Mouse (Mus musculus): ENCODE data around the gene Fis1. TPM values are rescaled to one million over a fixed set of nuclear protein-coding genes. Genes with fewer than 3 reads are reported as not detected.

The Fis1 gene
- polyA plus RNA-seq, 1 experiment from 2014 or later: 348 TPM

- H3K27me3 ChIP-seq (ENCODE audit: control insufficient read depth, insufficient read depth, low read length): no peaks in the 10 kb centered on the region
- peak overlapping the region; percentile 79 for H3K4me2 ChIP-seq (replicated peaks; ENCODE audit: low read depth, low read length)
- DNase-seq (ENCODE audit: low spot score): no peak
- H3K27ac ChIP-seq (ENCODE audit: low read depth, low read length): peak overlapping the region; percentile 74
- H3K4me1 ChIP-seq (replicated peaks; ENCODE audit: control insufficient read depth, insufficient read depth, low read length): peaks cover 7% of the 10 kb centered on the region
- 22% methylated on average over 5 of the region's 5 CpGs for WGBS
- H3K36me3 ChIP-seq (ENCODE audit: control insufficient read depth, insufficient read depth, low read length): peaks cover 5% of the 10 kb centered on the region; the same call in 1 of the 2 replicates
- H3K9me3 ChIP-seq (ENCODE audit: control insufficient read depth, low read length): no peaks in the 10 kb centered on the region
- ATAC-seq (ENCODE audit: low FRiP score): peak; percentile 58
- peak overlapping the region; percentile 73 for H3K4me3 ChIP-seq (ENCODE audit: low read depth, low read length)
- H3K9ac ChIP-seq (ENCODE audit: low read depth, low read length): peak overlapping the region; percentile 90
These were observed 8.4 kb downstream of the Fis1 start for GRCm38 (mm10) chr5:136961334-136961982.

GRCm38 (mm10) chr5:136961983-136962461 is 8.9 kb downstream of the Fis1 start:
- peak overlapping the region; percentile 73 for H3K4me3 ChIP-seq (ENCODE audit: low read depth, low read length)
- peaks cover 7% of the 10 kb centered on the region for H3K4me1 ChIP-seq (replicated peaks; ENCODE audit: control insufficient read depth, insufficient read depth, low read length)
- H3K4me2 ChIP-seq (replicated peaks; ENCODE audit: low read depth, low read length): peak overlapping the region; percentile 79
- H3K27ac ChIP-seq (ENCODE audit: low read depth, low read length): peak overlapping the region; percentile 74
- H3K9me3 ChIP-seq (ENCODE audit: control insufficient read depth, low read length): no peaks in the 10 kb centered on the region
- 0% methylated on average over 19 of the region's 20 CpGs for WGBS
- H3K27me3 ChIP-seq (ENCODE audit: control insufficient read depth, insufficient read depth, low read length): no peaks in the 10 kb centered on the region
- peaks cover 5% of the 10 kb centered on the region; the same call in 1 of the 2 replicates for H3K36me3 ChIP-seq (ENCODE audit: control insufficient read depth, insufficient read depth, low read length)
- peak; percentile 92 for DNase-seq (ENCODE audit: low spot score)
- H3K9ac ChIP-seq (ENCODE audit: low read depth, low read length): peak overlapping the region; percentile 90
- peak; percentile 94 for ATAC-seq (ENCODE audit: low FRiP score)

GRCm38 (mm10) chr5:136962501-136962900 is 9.4 kb downstream of the Fis1 start:
- ATAC-seq (ENCODE audit: low FRiP score) (peak; percentile 78), DNase-seq (ENCODE audit: low spot score) (peak; percentile 91)
- peaks cover 7% of the 10 kb centered on the region for H3K4me1 ChIP-seq (replicated peaks; ENCODE audit: control insufficient read depth, insufficient read depth, low read length)
- no peaks in the 10 kb centered on the region for H3K9me3 ChIP-seq (ENCODE audit: control insufficient read depth, low read length)
- peak overlapping the region; percentile 74 for H3K27ac ChIP-seq (ENCODE audit: low read depth, low read length)
- peak overlapping the region; percentile 73 for H3K4me3 ChIP-seq (ENCODE audit: low read depth, low read length)
- H3K9ac ChIP-seq (ENCODE audit: low read depth, low read length): peak overlapping the region; percentile 90
- no peaks in the 10 kb centered on the region for H3K27me3 ChIP-seq (ENCODE audit: control insufficient read depth, insufficient read depth, low read length)
- peak overlapping the region; percentile 79 for H3K4me2 ChIP-seq (replicated peaks; ENCODE audit: low read depth, low read length)
- peaks cover 5% of the 10 kb centered on the region; the same call in 1 of the 2 replicates for H3K36me3 ChIP-seq (ENCODE audit: control insufficient read depth, insufficient read depth, low read length)
- WGBS: under 1% methylated on average over 10 of the region's 10 CpGs

- DNase-seq (ENCODE audit: low spot score) (no peak), ATAC-seq (ENCODE audit: low FRiP score) (no peak)
- Histone ChIP-seq H3K27me3 (ENCODE audit: control insufficient read depth, insufficient read depth, low read length) (no peaks in the 10 kb centered on the region), H3K9ac (ENCODE audit: low read depth, low read length) (peak overlapping the region; percentile 90), H3K9me3 (ENCODE audit: control insufficient read depth, low read length) (no peaks in the 10 kb centered on the region), H3K27ac (ENCODE audit: low read depth, low read length) (no peak overlapping the region), H3K36me3 (ENCODE audit: control insufficient read depth, insufficient read depth, low read length) (peaks cover 5% of the 10 kb centered on the region; the same call in 1 of the 2 replicates), H3K4me1 (replicated peaks; ENCODE audit: control insufficient read depth, insufficient read depth, low read length) (peaks cover 7% of the 10 kb centered on the region), H3K4me2 (replicated peaks; ENCODE audit: low read depth, low read length) (peak overlapping the region; percentile 79), H3K4me3 (ENCODE audit: low read depth, low read length) (peak overlapping the region; percentile 73)
- 74% methylated on average over 8 of the region's 8 CpGs for WGBS
These were observed 10.0 kb downstream of the Fis1 start for GRCm38 (mm10) chr5:136962966-136963540.

- no peak overlapping the region for H3K4me3 ChIP-seq (ENCODE audit: low read depth, low read length)
- H3K27me3 ChIP-seq (ENCODE audit: control insufficient read depth, insufficient read depth, low read length): no peaks in the 10 kb centered on the region
- no peak for ATAC-seq (ENCODE audit: low FRiP score)
- H3K9ac ChIP-seq (ENCODE audit: low read depth, low read length): no peak overlapping the region
- H3K27ac ChIP-seq (ENCODE audit: low read depth, low read length): peak overlapping the region; percentile 27; the same call in 1 of the 2 replicates
- DNase-seq (ENCODE audit: low spot score): no peak
- H3K36me3 ChIP-seq (ENCODE audit: control insufficient read depth, insufficient read depth, low read length): peaks cover 5% of the 10 kb centered on the region; the same call in 1 of the 2 replicates
- no peaks in the 10 kb centered on the region for H3K9me3 ChIP-seq (ENCODE audit: control insufficient read depth, low read length)
- no peak overlapping the region for H3K4me2 ChIP-seq (replicated peaks; ENCODE audit: low read depth, low read length)
- H3K4me1 ChIP-seq (replicated peaks; ENCODE audit: control insufficient read depth, insufficient read depth, low read length): peaks cover 7% of the 10 kb centered on the region
- 95% methylated on average over 9 of the region's 9 CpGs for WGBS
These were observed 12.1 kb downstream of the Fis1 start for GRCm38 (mm10) chr5:136965210-136965609.

- H3K27me3 ChIP-seq (ENCODE audit: control insufficient read depth, insufficient read depth, low read length): no peaks in the 10 kb centered on the region
- H3K4me2 ChIP-seq (replicated peaks; ENCODE audit: low read depth, low read length): no peak overlapping the region
- no peaks in the 10 kb centered on the region for H3K9me3 ChIP-seq (ENCODE audit: control insufficient read depth, low read length)
- peaks cover 7% of the 10 kb centered on the region for H3K4me1 ChIP-seq (replicated peaks; ENCODE audit: control insufficient read depth, insufficient read depth, low read length)
- H3K4me3 ChIP-seq (ENCODE audit: low read depth, low read length): no peak overlapping the region
- 93% methylated on average over 8 of the region's 8 CpGs for WGBS
- H3K27ac ChIP-seq (ENCODE audit: low read depth, low read length): 0 out of 2 replicates have a peak overlapping the region, but pooled peaks have one; percentile 27
- no peak for DNase-seq (ENCODE audit: low spot score)
- ATAC-seq (ENCODE audit: low FRiP score): no peak
- H3K36me3 ChIP-seq (ENCODE audit: control insufficient read depth, insufficient read depth, low read length): peaks cover 5% of the 10 kb centered on the region; the same call in 1 of the 2 replicates
- H3K9ac ChIP-seq (ENCODE audit: low read depth, low read length): no peak overlapping the region
These were observed 12.6 kb downstream of the Fis1 start for GRCm38 (mm10) chr5:136965686-136966085.

- H3K27ac ChIP-seq (ENCODE audit: low read depth, low read length): peak within 1 kb of the TSS; percentile 27; the same call in 1 of the 2 replicates
- no peak for DNase-seq (ENCODE audit: low spot score)
- no peaks in the 10 kb centered on the region for H3K27me3 ChIP-seq (ENCODE audit: control insufficient read depth, insufficient read depth, low read length)
- no peak within 1 kb of the TSS for H3K4me2 ChIP-seq (replicated peaks; ENCODE audit: low read depth, low read length)
- peaks cover 5% of the 10 kb centered on the region; the same call in 1 of the 2 replicates for H3K36me3 ChIP-seq (ENCODE audit: control insufficient read depth, insufficient read depth, low read length)
- H3K4me3 ChIP-seq (ENCODE audit: low read depth, low read length): no peak within 1 kb of the TSS
- no peak within 1 kb of the TSS for H3K9ac ChIP-seq (ENCODE audit: low read depth, low read length)
- 85% methylated on average over 6 of the region's 6 CpGs for WGBS
- peaks cover 7% of the 10 kb centered on the region for H3K4me1 ChIP-seq (replicated peaks; ENCODE audit: control insufficient read depth, insufficient read depth, low read length)
- H3K9me3 ChIP-seq (ENCODE audit: control insufficient read depth, low read length): no peaks in the 10 kb centered on the region
- ATAC-seq (ENCODE audit: low FRiP score): no peak
These were observed 13.3 kb downstream of the Fis1 start, which contains the start of gene Cldn15 for GRCm38 (mm10) chr5:136966331-136966730. Cldn15 (plus strand) TSS chr5:136966616.

GRCm38 (mm10) chr5:136966861-136967455 is 13.9 kb downstream of the Fis1 start:
- Histone ChIP-seq H3K9me3 (ENCODE audit: control insufficient read depth, low read length) (no peaks in the 10 kb centered on the region), H3K4me1 (replicated peaks; ENCODE audit: control insufficient read depth, insufficient read depth, low read length) (peaks cover 7% of the 10 kb centered on the region), H3K36me3 (ENCODE audit: control insufficient read depth, insufficient read depth, low read length) (peaks cover 5% of the 10 kb centered on the region; the same call in 1 of the 2 replicates), H3K27me3 (ENCODE audit: control insufficient read depth, insufficient read depth, low read length) (no peaks in the 10 kb centered on the region), H3K27ac (ENCODE audit: low read depth, low read length) (no peak overlapping the region), H3K4me3 (ENCODE audit: low read depth, low read length) (no peak overlapping the region), H3K4me2 (replicated peaks; ENCODE audit: low read depth, low read length) (no peak overlapping the region), H3K9ac (ENCODE audit: low read depth, low read length) (no peak overlapping the region)
- WGBS: 95% methylated on average over 4 of the region's 4 CpGs
- ATAC-seq (ENCODE audit: low FRiP score) (no peak), DNase-seq (ENCODE audit: low spot score) (no peak)

Data from hindbrain, embryonic 11.5 days (tissue).